Mouse (Mus musculus) heart, adult 2 months (tissue): ENCODE measurements around the gene Birc3.

ENCODE experiments used
- CTCF ChIP-seq: fragments of 200-600 bp; IDR thresholded peaks from 2 replicates; pipeline ENCODE4 v1.8.1; 2022; ENCODE audit warnings: antibody characterized with exemption, mild to moderate bottlenecking, moderate library complexity
- EP300 ChIP-seq: fragments of 200-500 bp; IDR thresholded peaks from 2 replicates; pipeline ENCODE4 v1.6.1; 2011; ENCODE audit warnings: low read depth, low read length, control low read depth; ENCODE audit not compliant: insufficient read depth
- POLR2A ChIP-seq: fragments of 200-500 bp; IDR thresholded peaks from 2 replicates; pipeline ENCODE4 v1.6.1; 2011; ENCODE audit warnings: mild to moderate bottlenecking, low read depth, low read length, control low read depth; ENCODE audit not compliant: insufficient read depth

DNA sequence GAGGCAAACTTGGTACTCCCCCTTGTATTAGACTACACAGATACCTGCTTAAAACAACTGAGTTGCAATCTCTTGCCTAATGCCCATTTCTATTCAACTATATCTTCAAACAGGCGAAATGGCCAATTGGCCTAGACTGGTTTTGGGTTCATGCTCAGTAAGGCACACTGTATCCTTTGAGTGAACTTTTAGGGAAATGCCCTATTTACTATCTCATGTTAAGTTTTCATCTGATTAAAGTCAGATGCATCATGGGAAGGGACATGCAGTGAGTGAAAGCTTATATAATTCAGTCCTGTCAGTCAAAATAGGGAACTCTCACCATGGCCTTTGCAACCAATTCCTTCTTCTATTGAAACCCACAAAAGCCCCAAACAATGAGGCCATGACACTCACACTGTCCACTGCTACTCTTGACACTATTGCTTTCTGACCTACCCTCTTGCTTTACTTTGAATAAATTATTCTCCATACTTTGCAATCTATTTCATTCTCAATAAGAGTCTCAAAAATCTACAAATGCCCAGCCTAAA is 26.3 kb downstream of the Birc3 start:
- TF ChIP-seq POLR2A, result no peak
- no peak for TF ChIP-seq CTCF
- TF ChIP-seq EP300, result no peak
